Mouse (Mus musculus): ENCODE results near the gene Mtmr12.

The Mtmr12 gene

GRCm38 (mm10) chr15:12235559-12235958 lies 30.7 kb downstream of the Mtmr12 start:
- no peak for DNase-seq (ENCODE audit: low read depth, low spot score)

DNA sequence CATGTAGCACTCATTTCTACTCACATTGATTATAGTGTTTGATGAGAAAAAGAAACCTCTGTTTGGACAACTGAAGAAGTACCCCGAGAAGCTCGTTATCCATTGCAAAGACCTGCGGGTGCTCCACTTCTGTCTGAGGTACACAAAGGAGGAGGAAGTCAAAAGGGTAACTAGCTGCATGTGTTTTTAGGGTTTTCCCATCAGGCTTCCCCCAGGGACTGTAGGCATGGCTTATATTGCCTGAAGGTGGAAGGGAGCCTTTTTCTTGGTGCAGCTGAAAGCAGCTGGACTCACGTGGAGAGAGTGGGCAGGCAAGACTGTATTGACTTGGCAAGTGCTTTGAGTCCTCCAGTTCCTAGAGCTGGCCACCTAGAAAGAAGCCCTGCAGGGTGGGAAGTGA lies 31.2 kb downstream of the Mtmr12 start:
- no peak for DNase-seq (ENCODE audit: low read depth, low spot score)

GRCm38 (mm10) chr15:12236961-12237360 lies 32.1 kb downstream of the Mtmr12 start:
- no peak for DNase-seq (ENCODE audit: low read depth, low spot score)

DNA sequence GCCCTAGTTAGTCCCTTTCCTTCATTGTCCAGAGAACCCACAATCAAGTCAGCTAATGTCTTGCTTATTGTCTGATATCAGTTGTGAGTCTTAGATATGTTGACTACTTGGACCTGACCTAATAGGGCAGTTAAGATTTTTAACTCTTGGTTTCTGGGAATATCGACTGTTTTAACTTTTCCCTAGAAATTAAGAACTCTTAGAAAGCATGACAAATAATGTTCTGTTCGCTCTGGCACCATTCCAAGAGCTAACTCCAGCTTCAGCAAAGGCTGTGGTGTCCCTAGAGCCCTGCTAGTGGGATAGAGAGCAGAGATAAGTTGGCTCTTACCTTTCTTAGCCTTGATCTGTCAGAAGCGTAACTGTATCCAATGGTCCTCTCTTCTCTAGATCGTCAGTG lies 32.7 kb downstream of the Mtmr12 start:
- DNase-seq (ENCODE audit: low read depth, low spot score) = no peak

DNA sequence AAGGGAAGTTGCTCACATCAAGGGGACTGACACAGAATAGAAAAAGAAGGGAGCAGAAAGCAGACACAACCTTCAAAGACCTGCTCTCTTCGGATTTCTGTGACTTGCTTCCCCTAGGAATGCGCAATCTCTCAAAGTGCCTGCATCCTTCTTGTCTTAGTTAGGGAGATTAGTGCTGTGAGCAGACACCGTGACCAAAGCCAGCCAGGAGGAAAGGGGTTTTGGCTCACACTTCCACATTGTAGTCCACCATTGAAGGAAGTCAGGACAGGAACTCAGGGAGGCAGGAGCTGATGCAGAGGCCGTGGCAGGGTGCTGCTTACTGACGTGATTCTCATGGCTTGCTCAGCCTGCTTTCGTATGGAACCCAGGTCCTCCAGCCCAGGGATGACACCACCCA lies 33.5 kb downstream of the Mtmr12 start:
- no peak for DNase-seq (ENCODE audit: low read depth, low spot score)

- DNase-seq (ENCODE audit: low read depth, low spot score) = no peak
These were observed 36.0 kb downstream of the Mtmr12 start for GRCm38 (mm10) chr15:12240705-12241328.

DNA sequence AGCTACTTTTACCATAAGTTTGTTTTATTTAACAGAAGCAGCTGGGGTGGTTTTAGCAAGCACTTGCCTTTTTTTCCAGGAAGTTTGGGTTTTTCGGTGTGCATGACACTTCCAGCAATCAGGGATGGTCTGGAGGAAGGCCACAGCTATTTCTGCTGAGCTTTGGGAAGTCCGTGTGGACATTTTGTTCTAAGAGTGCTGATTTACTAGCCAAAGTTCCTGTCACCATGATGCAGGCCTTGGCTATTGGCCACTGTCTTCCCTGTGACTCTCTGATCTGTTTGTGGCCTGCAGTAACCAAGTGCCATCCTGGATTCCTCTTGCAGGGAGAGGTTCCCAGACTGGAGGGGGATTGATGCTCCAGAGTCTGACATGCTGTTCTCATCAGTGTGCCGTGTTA lies 39.0 kb downstream of the Mtmr12 start:
- no peak for DNase-seq (ENCODE audit: low read depth, low spot score)

GRCm38 (mm10) chr15:12245580-12246359 lies 40.9 kb downstream of the Mtmr12 start:
- DNase-seq (ENCODE audit: low read depth, low spot score) = no peak

GRCm38 (mm10) chr15:12246360-12247158 lies 41.7 kb downstream of the Mtmr12 start:
- no peak for DNase-seq (ENCODE audit: low read depth, low spot score)

- DNase-seq (ENCODE audit: low read depth, low spot score) = no peak
These were observed 42.4 kb downstream of the Mtmr12 start for GRCm38 (mm10) chr15:12247159-12247603.

- DNase-seq (ENCODE audit: low read depth, low spot score) = peak; percentile 65
These were observed 43.5 kb downstream of the Mtmr12 start for GRCm38 (mm10) chr15:12248279-12248678.

DNA sequence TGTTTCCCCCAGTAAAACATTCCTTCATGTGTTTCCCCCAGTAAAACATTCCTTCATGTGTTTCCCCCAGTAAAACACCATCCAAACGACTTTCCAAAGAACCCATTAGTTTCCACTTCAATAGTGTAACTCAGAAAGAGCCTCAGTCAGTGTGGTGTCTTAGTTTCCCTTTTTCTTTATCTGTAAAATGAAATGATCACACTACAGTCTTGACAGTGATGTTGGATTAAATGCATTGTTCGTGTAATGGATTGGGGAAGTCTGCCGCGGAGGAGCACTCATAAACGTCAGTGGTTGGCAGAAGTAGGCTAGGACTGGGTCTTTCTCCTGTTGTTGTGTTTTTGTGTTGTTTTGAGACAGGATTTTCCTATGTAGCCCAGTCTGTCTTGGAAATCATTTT lies 45.5 kb downstream of the Mtmr12 start:
- no peak for DNase-seq (ENCODE audit: low read depth, low spot score)

DNA sequence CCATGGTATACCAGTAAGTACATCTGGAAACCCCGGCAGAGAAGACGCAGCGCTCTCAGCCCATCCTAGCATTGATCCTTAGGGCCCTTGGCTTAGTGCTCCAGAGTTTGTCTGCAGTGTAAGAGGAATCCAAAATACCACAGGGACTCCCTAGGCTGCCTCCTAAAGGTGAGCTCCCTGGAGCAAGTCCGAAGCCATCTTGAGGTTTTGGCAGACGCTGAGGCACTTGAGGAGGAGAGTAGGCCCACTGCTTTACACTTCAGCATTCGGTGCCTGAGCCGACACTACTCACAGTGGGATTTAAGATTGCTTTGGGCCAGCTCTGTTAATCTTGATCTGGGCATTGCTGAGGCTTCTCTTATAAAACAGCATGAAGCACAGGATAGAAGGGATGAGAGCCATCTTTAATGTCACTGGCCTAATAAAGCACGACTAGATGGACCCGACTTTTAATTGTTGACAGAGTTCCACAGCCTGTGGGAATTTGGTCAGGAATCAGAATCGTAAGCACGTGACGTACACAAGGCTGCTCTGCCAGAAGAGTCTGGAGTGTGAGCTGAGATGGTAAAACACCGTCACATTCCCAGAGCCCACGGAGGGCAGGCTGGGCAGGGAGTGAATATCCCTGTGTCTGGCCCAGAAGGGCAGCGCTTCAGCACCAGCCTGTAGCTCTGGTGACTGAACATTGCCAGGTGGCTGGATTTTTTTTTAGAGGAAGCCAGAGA lies 46.8 kb downstream of the Mtmr12 start:
- DNase-seq (ENCODE audit: low read depth, low spot score) = no peak

GRCm38 (mm10) chr15:12252141-12252489 lies 47.3 kb downstream of the Mtmr12 start:
- DNase-seq (ENCODE audit: low read depth, low spot score) = no peak

- no peak for DNase-seq (ENCODE audit: low read depth, low spot score)
These were observed 53.1 kb downstream of the Mtmr12 start for GRCm38 (mm10) chr15:12257730-12258494.

- DNase-seq (ENCODE audit: low read depth, low spot score) = no peak
These were observed 58.2 kb downstream of the Mtmr12 start for GRCm38 (mm10) chr15:12263056-12263455.

DNA sequence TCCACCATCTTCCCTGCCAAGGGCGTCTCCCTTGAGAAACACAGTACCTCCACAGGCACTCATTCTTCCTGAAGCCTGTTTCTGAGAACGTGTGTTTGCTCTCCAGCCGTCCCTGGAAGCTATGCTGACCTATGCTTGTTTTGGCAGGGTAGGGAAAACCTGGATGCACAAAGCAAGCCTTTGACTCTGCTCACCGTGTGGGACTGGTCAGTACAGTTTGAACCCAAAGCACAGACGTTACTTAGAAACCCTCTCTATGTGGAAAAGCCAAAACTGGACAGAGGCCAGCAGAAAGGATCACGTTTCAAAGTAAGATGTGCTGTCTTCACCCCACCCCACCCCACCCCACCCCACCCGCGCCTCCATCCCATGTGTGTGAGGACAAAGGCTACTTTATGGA lies 61.6 kb downstream of the Mtmr12 start:
- DNase-seq (ENCODE audit: low read depth, low spot score) = no peak

- DNase-seq (ENCODE audit: low read depth, low spot score) = peak; percentile 69
These were observed 63.2 kb downstream of the Mtmr12 start for GRCm38 (mm10) chr15:12268021-12268420.

DNA sequence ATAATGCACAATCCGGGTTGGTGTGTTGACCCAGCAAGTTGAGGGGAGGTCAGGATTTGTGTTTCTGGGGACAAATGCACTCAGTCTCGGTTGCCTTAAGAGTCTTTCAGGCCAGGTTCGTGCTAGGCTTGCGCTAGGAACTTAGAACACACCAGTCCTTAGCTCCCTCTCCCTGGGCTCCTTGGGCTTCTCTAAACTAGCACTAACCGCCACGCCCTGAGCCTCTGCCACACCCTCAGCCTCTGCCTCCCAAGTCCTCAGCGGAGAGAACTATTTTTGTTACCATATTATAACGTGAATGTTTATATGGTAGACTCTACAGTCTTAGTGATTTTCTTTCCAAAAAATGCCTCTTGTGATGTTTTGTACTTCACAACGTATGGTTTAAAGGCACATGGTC lies 66.5 kb downstream of the Mtmr12 start:
- no peak for DNase-seq (ENCODE audit: low read depth, low spot score)

DNA sequence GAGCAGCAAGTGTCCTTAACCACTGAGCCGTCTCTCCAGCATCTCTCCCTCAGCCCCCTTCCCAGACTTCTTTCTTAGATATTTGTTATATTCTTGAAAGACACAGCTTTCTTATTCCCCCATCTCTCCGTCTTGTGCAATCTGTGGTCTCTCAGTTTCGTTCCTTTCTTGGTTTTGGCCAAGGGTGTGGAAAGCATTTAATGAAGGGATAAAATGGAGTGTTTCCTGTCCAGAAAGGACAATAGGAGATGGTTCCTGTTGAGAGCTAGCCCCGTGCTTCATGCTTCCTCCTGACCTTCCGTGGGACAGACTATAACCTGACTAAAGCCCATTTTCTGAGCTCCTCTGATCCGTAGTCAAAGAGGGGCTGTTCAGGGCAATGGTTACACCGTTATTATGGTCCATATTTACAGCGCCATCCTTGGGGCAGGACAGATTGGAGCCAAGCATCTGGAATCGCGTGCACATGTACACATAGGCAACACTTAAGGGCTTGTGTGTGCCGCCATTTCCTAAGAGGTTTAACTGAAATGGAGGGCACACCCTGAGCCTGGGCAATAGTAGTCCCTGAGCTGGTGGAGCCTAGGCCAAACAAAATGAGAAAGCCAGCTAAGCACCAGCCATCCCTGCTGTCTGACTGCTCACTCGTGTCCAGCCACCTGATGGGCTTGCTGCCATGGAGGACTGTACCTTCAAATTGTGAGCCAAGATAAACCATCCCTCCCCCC lies 68.7 kb downstream of the Mtmr12 start:
- no peak for DNase-seq (ENCODE audit: low read depth, low spot score)

Data from ES-CJ7 (cell line).